Mouse (Mus musculus): ENCODE data around the gene Usp21. TPM values are rescaled to one million over a fixed set of nuclear protein-coding genes. Genes with fewer than 3 reads are reported as not detected.
"Not testable (repeated sequence)": the region's sequence is repeated elsewhere in the genome, so short reads cannot be mapped to it uniquely, and the experiment has no call there.

Gene Usp21
- 47.8 and 53.4 TPM in 2 replicates for polyA plus RNA-seq (2012; rRNA removed)

GRCm38 (mm10) chr1:171287136-171288081 lies at the start of gene Usp21:
TSS of gene Usp21 (minus strand) at chr1:171287991.
- H3K27ac ChIP-seq (ENCODE audit: insufficient read depth, low read depth, low read length) = peak within 1 kb of the TSS; percentile 60
- no peaks in the 10 kb centered on the region; the same call in 1 of the 2 replicates for H3K4me1 ChIP-seq (ENCODE audit: control insufficient read depth, insufficient read depth, low read length)
- H3K27me3 ChIP-seq (replicated peaks; ENCODE audit: control insufficient read depth, insufficient read depth, low read length) = no peaks in the 10 kb centered on the region
- under 1% methylated on average over 49 of the region's 49 CpGs for WGBS
- H3K4me3 ChIP-seq (ENCODE audit: insufficient read depth, low read depth, low read length) = peak within 1 kb of the TSS; percentile 74
- H3K36me3 ChIP-seq (ENCODE audit: control insufficient read depth, insufficient read depth, low read length) = no peaks in the 10 kb centered on the region
- DNase-seq = peak; percentile 97
- no peak for TF ChIP-seq POLR2A (IDR thresholded peaks at IDR 0.05; ENCODE audit: low read depth, low read length)
- TF ChIP-seq CTCF (conservative IDR thresholded peaks at IDR 0.05; ENCODE audit: insufficient read depth, insufficient read length, low read depth, low read length) = no peak

- peak overlapping the region; percentile 74 for H3K4me3 ChIP-seq (ENCODE audit: insufficient read depth, low read depth, low read length)
- TF ChIP-seq POLR2A (IDR thresholded peaks at IDR 0.05; ENCODE audit: low read depth, low read length) (no peak), CTCF (conservative IDR thresholded peaks at IDR 0.05; ENCODE audit: insufficient read depth, insufficient read length, low read depth, low read length) (no peak)
- H3K36me3 ChIP-seq (ENCODE audit: control insufficient read depth, insufficient read depth, low read length) = no peaks in the 10 kb centered on the region
- peak; percentile 48 for DNase-seq
- peak overlapping the region; percentile 33 for H3K27ac ChIP-seq (ENCODE audit: insufficient read depth, low read depth, low read length)
- WGBS = 0% methylated on average over 4 of the region's 4 CpGs
- H3K27me3 ChIP-seq (replicated peaks; ENCODE audit: control insufficient read depth, insufficient read depth, low read length) = no peaks in the 10 kb centered on the region
- H3K4me1 ChIP-seq (ENCODE audit: control insufficient read depth, insufficient read depth, low read length) = peaks cover 12% of the 10 kb centered on the region; the same call in 1 of the 2 replicates
Observed at GRCm38 (mm10) chr1:171330216-171330560, 42.4 kb upstream of the Usp21 start.

- WGBS = 1% methylated on average over 54 of the region's 61 CpGs
- TF ChIP-seq POLR2A (IDR thresholded peaks at IDR 0.05; ENCODE audit: low read depth, low read length) = no peak
- no peak for TF ChIP-seq CTCF (conservative IDR thresholded peaks at IDR 0.05; ENCODE audit: insufficient read depth, insufficient read length, low read depth, low read length)
- no peak for DNase-seq
Observed at GRCm38 (mm10) chr1:171329433-171330215, 41.8 kb upstream of the Usp21 start.

GRCm38 (mm10) chr1:171328839-171329432 lies 41.1 kb upstream of the Usp21 start, which contains the start of gene Dedd:
TSS of gene Dedd (plus strand) at chr1:171329145.
- H3K36me3 ChIP-seq (ENCODE audit: control insufficient read depth, insufficient read depth, low read length) = no peaks in the 10 kb centered on the region
- H3K4me3 ChIP-seq (ENCODE audit: insufficient read depth, low read depth, low read length) = peak within 1 kb of the TSS; percentile 74
- under 1% methylated on average over 41 of the region's 48 CpGs for WGBS
- H3K27me3 ChIP-seq (replicated peaks; ENCODE audit: control insufficient read depth, insufficient read depth, low read length) = no peaks in the 10 kb centered on the region
- peak within 1 kb of the TSS; percentile 82 for H3K27ac ChIP-seq (ENCODE audit: insufficient read depth, low read depth, low read length)
- TF ChIP-seq POLR2A (IDR thresholded peaks at IDR 0.05; ENCODE audit: low read depth, low read length) (no peak), CTCF (conservative IDR thresholded peaks at IDR 0.05; ENCODE audit: insufficient read depth, insufficient read length, low read depth, low read length) (0 out of 2 replicates have a peak, but pooled peaks have one; percentile 7)
- DNase-seq = peak; percentile 96
- H3K4me1 ChIP-seq (ENCODE audit: control insufficient read depth, insufficient read depth, low read length) = peaks cover 12% of the 10 kb centered on the region; the same call in 1 of the 2 replicates

More at GRCm38 (mm10) chr1:171329433-171330215, 41.8 kb upstream of the Usp21 start:
- Histone ChIP-seq H3K27me3 (replicated peaks; ENCODE audit: control insufficient read depth, insufficient read depth, low read length) (no peaks in the 10 kb centered on the region), H3K4me1 (ENCODE audit: control insufficient read depth, insufficient read depth, low read length) (peaks cover 12% of the 10 kb centered on the region; the same call in 1 of the 2 replicates), H3K4me3 (ENCODE audit: insufficient read depth, low read depth, low read length) (peak overlapping the region; percentile 74), H3K36me3 (ENCODE audit: control insufficient read depth, insufficient read depth, low read length) (no peaks in the 10 kb centered on the region), H3K27ac (ENCODE audit: insufficient read depth, low read depth, low read length) (peak overlapping the region; percentile 39)

- no peak for DNase-seq
Observed at GRCm38 (mm10) chr1:171328244-171328643, 40.5 kb upstream of the Usp21 start.

GRCm38 (mm10) chr1:171326588-171326987 lies 38.8 kb upstream of the Usp21 start:
- H3K4me3 ChIP-seq (ENCODE audit: insufficient read depth, low read depth, low read length); H3K27ac ChIP-seq (ENCODE audit: insufficient read depth, low read depth, low read length); DNase-seq; H3K36me3 ChIP-seq (ENCODE audit: control insufficient read depth, insufficient read depth, low read length); H3K27me3 ChIP-seq (replicated peaks; ENCODE audit: control insufficient read depth, insufficient read depth, low read length): not testable (repeated sequence)
- H3K4me1 ChIP-seq (ENCODE audit: control insufficient read depth, insufficient read depth, low read length) = peaks cover 12% of the 10 kb centered on the region; the same call in 1 of the 2 replicates
- WGBS = 73% methylated on average over 4 of the region's 4 CpGs

More at GRCm38 (mm10) chr1:171328244-171328643, 40.5 kb upstream of the Usp21 start:
- TF ChIP-seq POLR2A (IDR thresholded peaks at IDR 0.05; ENCODE audit: low read depth, low read length) (no peak), CTCF (conservative IDR thresholded peaks at IDR 0.05; ENCODE audit: insufficient read depth, insufficient read length, low read depth, low read length) (no peak)
- H3K4me3 ChIP-seq (ENCODE audit: insufficient read depth, low read depth, low read length) = peak overlapping the region; percentile 74
- WGBS = 15% methylated on average over 9 of the region's 9 CpGs
- no peaks in the 10 kb centered on the region for H3K27me3 ChIP-seq (replicated peaks; ENCODE audit: control insufficient read depth, insufficient read depth, low read length)
- H3K36me3 ChIP-seq (ENCODE audit: control insufficient read depth, insufficient read depth, low read length) = no peaks in the 10 kb centered on the region
- peak overlapping the region; percentile 82 for H3K27ac ChIP-seq (ENCODE audit: insufficient read depth, low read depth, low read length)
- H3K4me1 ChIP-seq (ENCODE audit: control insufficient read depth, insufficient read depth, low read length) = peaks cover 12% of the 10 kb centered on the region; the same call in 1 of the 2 replicates

All from kidney, adult 2 months (tissue).